Mouse (Mus musculus): ENCODE results near the gene Olfr1466. TPM values are rescaled to one million over a fixed set of nuclear protein-coding genes. Genes with fewer than 3 reads are reported as not detected.

Gene Olfr1466
- polyA plus RNA-seq (2016; fragmentation: Nextera tagmentation; extraction: Ambion mirVana), result not detected in 2 replicates

- Histone ChIP-seq H3K4me3 (replicated peaks) (no peak within 1 kb of the TSS), H3K27me3 (no peaks in the 10 kb centered on the region), H3K4me1 (no peaks in the 10 kb centered on the region), H3K9ac (no peak within 1 kb of the TSS), H3K27ac (no peak within 1 kb of the TSS), H3K9me3 (peaks cover 21% of the 10 kb centered on the region), H3K4me2 (no peak within 1 kb of the TSS), H3K36me3 (replicated peaks) (no peaks in the 10 kb centered on the region)
- WGBS, result 81% methylated on average over 2 of the region's 2 CpGs
- ATAC-seq (ENCODE audit: low FRiP score), result no peak
Observed at GRCm38 (mm10) chr19:13338562-13338961, at the start of gene Olfr1466. Gene Olfr1466, plus strand, starts transcription at chr19:13338862.

GRCm38 (mm10) chr19:13315441-13315840 is 23.2 kb upstream of the Olfr1466 start, which contains the start of gene Olfr1465:
Gene Olfr1465, minus strand, starts transcription at chr19:13315541.
- Histone ChIP-seq H3K27me3 (no peaks in the 10 kb centered on the region), H3K27ac (no peak within 1 kb of the TSS), H3K9ac (no peak within 1 kb of the TSS), H3K9me3 (peaks cover 9% of the 10 kb centered on the region), H3K4me2 (no peak within 1 kb of the TSS), H3K36me3 (replicated peaks) (no peaks in the 10 kb centered on the region), H3K4me1 (no peaks in the 10 kb centered on the region), H3K4me3 (replicated peaks) (no peak within 1 kb of the TSS)
- ATAC-seq (ENCODE audit: low FRiP score), result no peak

GRCm38 (mm10) chr19:13361936-13362335 is 23.3 kb downstream of the Olfr1466 start, which contains the start of gene Olfr1467:
Gene Olfr1467, plus strand, starts transcription at chr19:13362236.
- Histone ChIP-seq H3K27me3 (no peaks in the 10 kb centered on the region), H3K9me3 (peaks cover 12% of the 10 kb centered on the region), H3K4me1 (no peaks in the 10 kb centered on the region), H3K4me3 (replicated peaks) (no peak within 1 kb of the TSS), H3K9ac (no peak within 1 kb of the TSS), H3K27ac (no peak within 1 kb of the TSS), H3K4me2 (no peak within 1 kb of the TSS), H3K36me3 (replicated peaks) (no peaks in the 10 kb centered on the region)
- WGBS, result 76% methylated on average over 2 of the region's 2 CpGs
- no peak for ATAC-seq (ENCODE audit: low FRiP score)

Other genes with a start within 250 kb of the Olfr1466 start
- gene Olfr1457, start 241.0 kb upstream of the Olfr1466 start, polyA plus RNA-seq (2016; fragmentation: Nextera tagmentation; extraction: Ambion mirVana), result not detected in 2 replicates
- not detected in 2 replicates for gene Olfr1458, start 232.1 kb upstream of the Olfr1466 start, polyA plus RNA-seq (2016; fragmentation: Nextera tagmentation; extraction: Ambion mirVana)
- gene Olfr1459, start 189.3 kb upstream of the Olfr1466 start, polyA plus RNA-seq (2016; fragmentation: Nextera tagmentation; extraction: Ambion mirVana), result not detected in 2 replicates
- gene Olfr1461, start 175.9 kb upstream of the Olfr1466 start, polyA plus RNA-seq (2016; fragmentation: Nextera tagmentation; extraction: Ambion mirVana), result not detected in 2 replicates
- gene Olfr1462, start 153.1 kb upstream of the Olfr1466 start, polyA plus RNA-seq (2016; fragmentation: Nextera tagmentation; extraction: Ambion mirVana), result not detected in 2 replicates
- not detected in 2 replicates for gene Olfr1463, start 107.5 kb upstream of the Olfr1466 start, polyA plus RNA-seq (2016; fragmentation: Nextera tagmentation; extraction: Ambion mirVana)
- gene Olfr1465, start 23.3 kb upstream of the Olfr1466 start, polyA plus RNA-seq (2016; fragmentation: Nextera tagmentation; extraction: Ambion mirVana), result not detected in 2 replicates
- not detected in 2 replicates for gene Olfr1467, start 23.4 kb downstream of the Olfr1466 start, polyA plus RNA-seq (2016; fragmentation: Nextera tagmentation; extraction: Ambion mirVana)
- not detected in 2 replicates for gene Olfr1469, start 69.0 kb downstream of the Olfr1466 start, polyA plus RNA-seq (2016; fragmentation: Nextera tagmentation; extraction: Ambion mirVana)
- gene Olfr1471, start 104.5 kb downstream of the Olfr1466 start, polyA plus RNA-seq (2016; fragmentation: Nextera tagmentation; extraction: Ambion mirVana), result not detected in 2 replicates
- not detected in 2 replicates for gene Olfr1472, start 117.2 kb downstream of the Olfr1466 start, polyA plus RNA-seq (2016; fragmentation: Nextera tagmentation; extraction: Ambion mirVana)
- not detected in 2 replicates for gene Olfr1474, start 130.7 kb downstream of the Olfr1466 start, polyA plus RNA-seq (2016; fragmentation: Nextera tagmentation; extraction: Ambion mirVana)
- gene Olfr1475, start 141.3 kb downstream of the Olfr1466 start, polyA plus RNA-seq (2016; fragmentation: Nextera tagmentation; extraction: Ambion mirVana), result not detected in 2 replicates
- gene Olfr1477, start 161.7 kb downstream of the Olfr1466 start, polyA plus RNA-seq (2016; fragmentation: Nextera tagmentation; extraction: Ambion mirVana), result not detected in 2 replicates
- not detected in 2 replicates for gene Olfr1480, start 189.1 kb downstream of the Olfr1466 start, polyA plus RNA-seq (2016; fragmentation: Nextera tagmentation; extraction: Ambion mirVana)
- not detected in 2 replicates for gene Olfr1484, start 244.6 kb downstream of the Olfr1466 start, polyA plus RNA-seq (2016; fragmentation: Nextera tagmentation; extraction: Ambion mirVana)

Measured in forebrain, embryonic 12.5 days (tissue).